Mouse (Mus musculus): ENCODE measurements around the gene Nid2. TPM values are rescaled to one million over a fixed set of nuclear protein-coding genes. Genes with fewer than 3 reads are reported as not detected.

Gene Nid2
- polyA plus RNA-seq, 1 experiment = 0.15 TPM

GRCm38 (mm10) chr14:19801474-19802215 lies 50.6 kb downstream of the Nid2 start:
- Histone ChIP-seq H3K27me3 (replicated peaks) (peaks cover 41% of the 10 kb centered on the region), H3K4me1 (peaks cover 23% of the 10 kb centered on the region), H3K36me3 (replicated peaks; ENCODE audit: low read length) (no peaks in the 10 kb centered on the region), H3K9me3 (no peaks in the 10 kb centered on the region), H3K4me3 (replicated peaks) (no peak overlapping the region)
- TF ChIP-seq GATA1 (IDR thresholded peaks at IDR 0.05; ENCODE audit: borderline replicate concordance, low read length) (no peak), FLI1 (IDR thresholded peaks at IDR 0.05; ENCODE audit: low read length) (no peak)

GRCm38 (mm10) chr14:19803222-19803621 lies 52.2 kb downstream of the Nid2 start:
- TF ChIP-seq GATA1 (IDR thresholded peaks at IDR 0.05; ENCODE audit: borderline replicate concordance, low read length) = no peak
- no peak for TF ChIP-seq FLI1 (IDR thresholded peaks at IDR 0.05; ENCODE audit: low read length)
- peaks cover 39% of the 10 kb centered on the region for H3K27me3 ChIP-seq (replicated peaks)
- no peaks in the 10 kb centered on the region for H3K36me3 ChIP-seq (replicated peaks; ENCODE audit: low read length)
- H3K4me1 ChIP-seq = peaks cover 17% of the 10 kb centered on the region
- H3K9me3 ChIP-seq = no peaks in the 10 kb centered on the region
- no peak overlapping the region for H3K4me3 ChIP-seq (replicated peaks)

DNA sequence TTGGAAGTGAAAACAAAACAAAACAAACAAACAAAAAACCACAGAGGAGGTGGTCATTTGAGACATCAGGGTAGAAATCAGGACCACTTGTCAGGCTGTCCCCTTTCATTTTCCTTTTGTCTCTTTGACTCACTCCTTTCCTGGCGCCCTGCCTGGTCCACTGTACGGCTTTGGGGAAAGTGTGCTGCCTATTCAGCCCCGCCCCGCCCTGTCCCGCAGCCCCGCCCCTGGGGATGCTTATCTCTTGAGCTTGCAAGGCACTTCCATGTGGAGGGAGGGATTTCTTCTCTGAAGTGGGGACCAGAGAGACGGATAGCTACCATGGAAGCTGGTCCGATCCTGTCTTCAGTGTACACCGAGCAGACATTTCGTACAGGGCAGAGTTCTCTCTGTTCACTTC lies 52.6 kb downstream of the Nid2 start:
- H3K9me3 ChIP-seq = no peaks in the 10 kb centered on the region
- H3K27me3 ChIP-seq (replicated peaks) = peaks cover 36% of the 10 kb centered on the region
- no peaks in the 10 kb centered on the region for H3K36me3 ChIP-seq (replicated peaks; ENCODE audit: low read length)
- no peak overlapping the region for H3K4me3 ChIP-seq (replicated peaks)
- H3K4me1 ChIP-seq = peaks cover 17% of the 10 kb centered on the region
- TF ChIP-seq FLI1 (IDR thresholded peaks at IDR 0.05; ENCODE audit: low read length) = no peak
- no peak for TF ChIP-seq GATA1 (IDR thresholded peaks at IDR 0.05; ENCODE audit: borderline replicate concordance, low read length)

DNA sequence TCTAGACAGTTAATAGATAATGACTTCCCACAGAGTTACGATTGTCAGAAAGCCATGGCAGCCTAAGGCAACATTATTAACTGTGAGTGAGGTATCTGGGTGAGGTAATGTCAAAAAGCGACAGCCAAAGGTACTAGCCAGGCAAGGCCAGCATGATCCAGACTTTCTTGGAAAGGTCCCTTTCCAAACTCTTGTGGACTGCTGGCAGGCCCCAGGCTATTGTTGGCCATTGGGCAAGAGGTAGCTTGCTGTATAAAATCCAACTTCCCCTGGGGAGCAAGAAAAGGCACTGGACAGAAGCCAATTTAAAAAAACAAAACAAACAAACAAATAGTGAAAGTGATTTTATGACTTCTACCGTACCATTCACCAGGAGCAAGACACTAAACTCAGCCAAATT lies 56.3 kb downstream of the Nid2 start:
- no peaks in the 10 kb centered on the region for H3K9me3 ChIP-seq
- no peak overlapping the region for H3K4me3 ChIP-seq (replicated peaks)
- H3K36me3 ChIP-seq (replicated peaks; ENCODE audit: low read length) = peaks cover 25% of the 10 kb centered on the region
- H3K4me1 ChIP-seq = peaks cover 11% of the 10 kb centered on the region
- no peak for TF ChIP-seq GATA1 (IDR thresholded peaks at IDR 0.05; ENCODE audit: borderline replicate concordance, low read length)
- no peak for TF ChIP-seq FLI1 (IDR thresholded peaks at IDR 0.05; ENCODE audit: low read length)
- peaks cover 17% of the 10 kb centered on the region for H3K27me3 ChIP-seq (replicated peaks)

DNA sequence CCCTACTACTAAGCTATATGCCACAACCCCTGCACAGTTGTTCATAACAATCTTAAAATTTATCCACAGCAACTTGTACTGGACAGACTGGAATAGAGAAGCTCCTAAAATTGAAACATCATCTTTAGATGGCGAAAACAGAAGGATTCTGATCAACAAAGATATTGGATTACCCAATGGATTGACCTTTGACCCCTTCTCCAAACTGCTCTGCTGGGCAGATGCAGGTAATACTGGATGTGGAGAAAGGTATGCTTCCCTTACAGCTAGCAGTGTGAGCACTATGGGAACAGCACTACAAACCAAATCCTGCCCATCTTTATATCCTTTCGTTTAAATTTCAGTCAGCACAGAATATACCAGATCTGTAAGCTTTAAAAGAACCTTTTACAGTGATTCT lies 56.8 kb downstream of the Nid2 start:
- no peak for TF ChIP-seq GATA1 (IDR thresholded peaks at IDR 0.05; ENCODE audit: borderline replicate concordance, low read length)
- TF ChIP-seq FLI1 (IDR thresholded peaks at IDR 0.05; ENCODE audit: low read length) = no peak
- H3K9me3 ChIP-seq = no peaks in the 10 kb centered on the region
- peaks cover 16% of the 10 kb centered on the region for H3K27me3 ChIP-seq (replicated peaks)
- peaks cover 30% of the 10 kb centered on the region for H3K36me3 ChIP-seq (replicated peaks; ENCODE audit: low read length)
- no peak overlapping the region for H3K4me3 ChIP-seq (replicated peaks)
- peaks cover 11% of the 10 kb centered on the region for H3K4me1 ChIP-seq

GRCm38 (mm10) chr14:19809934-19810333 lies 58.9 kb downstream of the Nid2 start:
- TF ChIP-seq GATA1 (IDR thresholded peaks at IDR 0.05; ENCODE audit: borderline replicate concordance, low read length) = no peak
- TF ChIP-seq FLI1 (IDR thresholded peaks at IDR 0.05; ENCODE audit: low read length) = no peak
- Histone ChIP-seq H3K4me3 (replicated peaks) (no peak overlapping the region), H3K27me3 (replicated peaks) (peaks cover 6% of the 10 kb centered on the region), H3K9me3 (no peaks in the 10 kb centered on the region), H3K36me3 (replicated peaks; ENCODE audit: low read length) (peaks cover 49% of the 10 kb centered on the region), H3K4me1 (no peaks in the 10 kb centered on the region)

DNA sequence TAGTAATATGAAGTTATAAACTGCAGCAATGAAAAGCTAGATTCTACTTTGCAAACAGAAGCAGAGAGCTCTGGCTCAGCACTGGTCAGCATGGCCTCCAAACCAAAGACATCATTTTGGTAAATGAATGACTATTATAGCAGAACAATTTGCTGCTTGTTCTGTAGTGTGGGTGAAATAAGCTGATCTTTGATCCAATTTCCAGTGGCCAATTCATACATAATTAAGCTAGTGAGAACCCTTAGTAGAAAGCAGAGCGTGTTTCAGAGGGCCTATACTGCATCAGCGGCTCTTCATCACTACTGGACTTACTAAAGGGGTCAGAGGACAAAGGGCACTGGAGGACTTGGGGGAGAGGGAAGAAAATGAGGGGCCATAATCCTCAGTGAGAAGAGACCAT lies 62.0 kb downstream of the Nid2 start:
- Histone ChIP-seq H3K36me3 (replicated peaks; ENCODE audit: low read length) (peaks cover 76% of the 10 kb centered on the region), H3K9me3 (no peaks in the 10 kb centered on the region), H3K4me3 (replicated peaks) (no peak overlapping the region), H3K27me3 (replicated peaks) (no peaks in the 10 kb centered on the region), H3K4me1 (no peaks in the 10 kb centered on the region)
- TF ChIP-seq GATA1 (IDR thresholded peaks at IDR 0.05; ENCODE audit: borderline replicate concordance, low read length) = no peak
- TF ChIP-seq FLI1 (IDR thresholded peaks at IDR 0.05; ENCODE audit: low read length) = no peak

GRCm38 (mm10) chr14:19817949-19818348 lies 66.9 kb downstream of the Nid2 start:
- Histone ChIP-seq H3K36me3 (replicated peaks; ENCODE audit: low read length) (peaks cover 82% of the 10 kb centered on the region), H3K4me1 (peaks cover 12% of the 10 kb centered on the region), H3K27me3 (replicated peaks) (no peaks in the 10 kb centered on the region), H3K4me3 (replicated peaks) (no peak overlapping the region), H3K9me3 (0 out of 2 replicates have a peak, but pooled peaks cover 4% of the 10 kb centered on the region)
- no peak for TF ChIP-seq FLI1 (IDR thresholded peaks at IDR 0.05; ENCODE audit: low read length)
- no peak for TF ChIP-seq GATA1 (IDR thresholded peaks at IDR 0.05; ENCODE audit: borderline replicate concordance, low read length)

DNA sequence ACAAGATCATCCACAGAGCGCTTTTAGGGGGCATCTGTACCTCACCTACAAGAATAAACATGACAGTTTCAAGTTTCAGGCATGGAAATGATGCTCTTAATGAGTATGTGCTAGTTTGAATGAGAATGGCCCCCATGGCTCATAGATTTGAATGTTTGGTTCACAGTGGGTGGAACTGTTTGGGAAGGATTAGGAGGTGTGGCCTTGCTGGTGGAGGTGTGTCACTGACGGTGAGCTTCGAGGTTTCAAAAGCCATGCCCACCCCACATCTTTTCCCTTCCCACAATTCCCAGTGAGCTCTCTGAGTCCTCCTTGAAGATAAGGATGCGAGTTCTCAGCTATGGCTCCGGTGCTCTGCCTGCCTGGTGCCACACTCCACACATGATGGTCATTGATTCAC lies 70.6 kb downstream of the Nid2 start:
- Histone ChIP-seq H3K4me1 (peaks cover 18% of the 10 kb centered on the region), H3K36me3 (replicated peaks; ENCODE audit: low read length) (peaks cover 46% of the 10 kb centered on the region), H3K27me3 (replicated peaks) (no peaks in the 10 kb centered on the region), H3K9me3 (0 out of 2 replicates have a peak, but pooled peaks cover 4% of the 10 kb centered on the region), H3K4me3 (replicated peaks) (no peak overlapping the region)
- no peak for TF ChIP-seq FLI1 (IDR thresholded peaks at IDR 0.05; ENCODE audit: low read length)

DNA sequence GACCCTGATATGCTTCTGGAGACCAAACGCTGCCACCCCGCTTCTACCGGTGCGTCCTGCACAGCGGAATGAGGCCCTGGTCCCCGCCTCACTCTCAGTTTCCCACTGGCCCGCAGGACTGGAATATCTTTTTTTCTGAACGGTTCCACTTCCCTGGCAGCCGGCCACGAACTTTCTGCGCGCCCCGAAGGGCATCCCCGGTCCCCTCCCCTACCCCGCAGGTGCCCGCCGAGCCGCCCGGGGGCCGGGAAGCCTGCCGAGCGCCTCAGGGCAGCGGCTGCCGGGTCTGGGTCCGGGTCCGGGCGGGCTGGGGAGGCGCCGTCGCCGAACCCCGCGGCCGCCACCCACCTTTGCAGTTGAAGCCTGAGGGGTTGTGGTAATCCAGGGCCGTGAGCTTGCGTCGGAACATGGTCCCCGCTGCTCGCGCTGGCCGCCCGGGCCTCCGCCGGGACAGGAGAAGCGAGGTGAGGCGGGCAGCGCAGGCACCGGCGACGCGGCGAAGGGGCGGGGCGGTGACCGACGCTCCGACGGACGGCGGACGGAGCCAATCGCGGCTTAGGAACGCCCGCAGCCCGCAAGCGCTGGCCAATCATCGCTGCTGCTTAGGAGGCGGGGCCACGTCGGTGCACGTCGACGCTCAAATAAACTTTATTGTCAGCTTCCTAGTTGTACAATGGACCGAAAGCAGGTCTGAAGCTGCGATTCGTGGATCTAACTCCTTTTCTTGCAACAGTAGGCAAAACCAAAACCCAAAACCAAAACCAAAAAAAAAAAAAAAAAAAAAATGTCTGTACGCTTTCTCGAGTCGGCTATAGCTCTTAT lies 72.5 kb downstream of the Nid2 start, which contains the start of gene Rtraf:
Gene Rtraf, minus strand, starts transcription at position 504 of the 822 bp plus-strand sequence.
- Histone ChIP-seq H3K4me3 (replicated peaks) (peak within 1 kb of the TSS; percentile 94), H3K4me1 (peaks cover 18% of the 10 kb centered on the region), H3K9me3 (0 out of 2 replicates have a peak, but pooled peaks cover 4% of the 10 kb centered on the region), H3K36me3 (replicated peaks; ENCODE audit: low read length) (peaks cover 32% of the 10 kb centered on the region), H3K27me3 (replicated peaks) (peaks cover 13% of the 10 kb centered on the region)
- TF ChIP-seq GATA1 (IDR thresholded peaks at IDR 0.05; ENCODE audit: borderline replicate concordance, low read length) (no peak), FLI1 (IDR thresholded peaks at IDR 0.05; ENCODE audit: low read length) (no peak)
